ENCODE assay signal across 21 mouse cellular contexts in genomic region chr1:151264789-151265188, GRCm38 (mm10). TPM values are rescaled to one million over a fixed set of nuclear protein-coding genes. Genes with fewer than 3 reads are reported as not detected.
A peak's percentile ranks its signal among the peaks of the same experiment; 100 is the strongest.
DNase-seq lines count a peak whose midpoint lies in the region; ATAC-seq lines count a peak whose summit lies in the region.
"Had no signal": no experiment of that assay in that cellular context is flagged by ENCODE, and none has a peak within 500 bp of the region (broad histone marks: within the 10 kb centered on the region; RNA-seq: fewer than 3 reads in every experiment).

No protein-coding gene starts in this region.

- no peak overlapping the region for H3K4me2 ChIP-seq in kidney, embryonic 14.5 days (replicated peaks; ENCODE audit: low read depth, low read length)
- H3K4me2 ChIP-seq: hindbrain, embryonic 13.5 days; liver, embryonic 13.5 days had no signal

- no peak overlapping the region for H3K27ac ChIP-seq in kidney, embryonic 14.5 days (ENCODE audit: low read depth, low read length)
- H3K27ac ChIP-seq: hindbrain, embryonic 13.5 days; liver, embryonic 13.5 days; macrophage had no signal

- no peak overlapping the region for H3K4me3 ChIP-seq in kidney, embryonic 14.5 days (ENCODE audit: low read length)
- H3K4me3 ChIP-seq: hindbrain, embryonic 13.5 days; liver, embryonic 13.5 days had no signal

- H3K9ac ChIP-seq in kidney, embryonic 14.5 days (ENCODE audit: low read depth, low read length), result no peak overlapping the region
- H3K9ac ChIP-seq: forebrain, postnatal 0 days; hindbrain, embryonic 13.5 days; liver, embryonic 13.5 days had no signal

- H3K9me3 ChIP-seq in kidney, embryonic 14.5 days (ENCODE audit: control insufficient read depth, low read length), result no peaks in the 10 kb centered on the region
- H3K9me3 ChIP-seq: hindbrain, embryonic 13.5 days; liver, embryonic 13.5 days had no signal

- no peak for ATAC-seq in kidney, embryonic 14.5 days (ENCODE audit: low FRiP score, low TSS enrichment)
- ATAC-seq in megakaryocyte, adult 5-6 weeks (ENCODE audit: poor library complexity, severe bottlenecking), result peak; percentile 93
- no peak for ATAC-seq in erythroblast, adult 5-6 weeks (replicated peaks; ENCODE audit: low FRiP score, poor library complexity, severe bottlenecking)
- ATAC-seq: forebrain, postnatal 0 days had no signal

- DNase-seq in adrenal gland, adult (ENCODE audit: inconsistent age in 2 of 2, low spot score in 1 of 2), result peak; percentile 30 to 84
- no peak for DNase-seq in adrenal gland, adult 18-20 months (ENCODE audit: low spot score in 2 of 2)
- DNase-seq in kidney, adult 8-10 months, result peak; percentile 62 to 80
- DNase-seq in NIH3T3 (ENCODE audit: low read depth), result peak; percentile 9
- no peak for DNase-seq in gastrocnemius, postnatal 4 days (ENCODE audit: low spot score in 2 of 2)
- DNase-seq: cerebellum, adult 9-10 months; embryo, embryonic 11 days; forebrain, postnatal 0 days; gastrocnemius, postnatal 36 days; liver, embryonic 13.5 days; retina, postnatal 1 day had no signal

- H3K36me3 ChIP-seq in kidney, embryonic 14.5 days (ENCODE audit: control insufficient read depth, insufficient read depth, low read length), result no peaks in the 10 kb centered on the region
- H3K36me3 ChIP-seq: hindbrain, embryonic 13.5 days; liver, embryonic 13.5 days had no signal

- H3K27me3 ChIP-seq in kidney, embryonic 14.5 days (ENCODE audit: control insufficient read depth, insufficient read depth, low read length), result no peaks in the 10 kb centered on the region
- H3K27me3 ChIP-seq: hindbrain, embryonic 13.5 days; liver, embryonic 13.5 days had no signal

- WGBS in kidney, embryonic 14.5 days, result 92% methylated on average over 6 of the region's 6 CpGs

- no peaks in the 10 kb centered on the region for H3K4me1 ChIP-seq in kidney, embryonic 14.5 days (ENCODE audit: control insufficient read depth, insufficient read depth, low read length)
- H3K4me1 ChIP-seq: hindbrain, embryonic 13.5 days; liver, embryonic 13.5 days had no signal

RNA-seq across cellular contexts. Expression of gene Gm47996, which starts 54.9 kb away (rescaled TPM):
- not detected for total RNA-seq in adrenal gland, adult 18-20 months (2021)
- polyA plus RNA-seq in kidney, embryonic 14.5 days (2014; fragmentation: Nextera tagmentation; extraction: Ambion mirVana), result not detected in 2 replicates
- not detected in 2 replicates for total RNA-seq in megakaryocyte, adult 5-6 weeks (2015)
- not detected in 2 replicates for total RNA-seq in megakaryocyte, adult 5-6 weeks (2017)
- total RNA-seq in erythroblast, adult 5-6 weeks (2015; ENCODE audit: low replicate concordance), result not detected in 2 replicates
- total RNA-seq in erythroblast, adult 5-6 weeks (2017; ENCODE audit: low replicate concordance), result 1.9 TPM in 1 of 2 replicates, not detected in the other
- not detected for total RNA-seq in gastrocnemius, postnatal 4 days (2021)
- total RNA-seq: forebrain, postnatal 0 days; layer of hippocampus, adult 8-10 months; left cerebral cortex, postnatal 10 days; midbrain, postnatal 0 days had no signal
- polyA plus RNA-seq: forebrain, postnatal 0 days; heart, postnatal 0 days; hindbrain, embryonic 13.5 days; macrophage; midbrain, postnatal 0 days; neural tube, embryonic 14.5 days had no signal

Comparison
In these comparisons a context has a peak if more than half of its experiments do, and no peak if none do; other contexts are left out.
1. DNase-seq: peak in adrenal gland, adult (2 of 2), kidney, adult 8-10 months (2 of 2) and NIH3T3 (single experiment); none in adrenal gland, adult 18-20 months (0 of 2) and gastrocnemius, postnatal 4 days (0 of 2).